Mouse (Mus musculus) lung, postnatal 0 days (tissue): ENCODE results near the gene Strada.

ENCODE experiments used
- CTCF ChIP-seq: IDR thresholded peaks from 2 replicates; pipeline ENCODE4 v1.5.1; 2016; ENCODE audit warnings: antibody characterized with exemption, mild to moderate bottlenecking
- EP300 ChIP-seq: IDR thresholded peaks from 2 replicates; pipeline ENCODE4 v1.6.1; 2016; ENCODE audit warnings: antibody characterized with exemption, mild to moderate bottlenecking, control low read depth

- TF ChIP-seq EP300 (no peak), CTCF (no peak)
Measured at GRCm38 (mm10) chr11:106162237-106162636, 39.7 kb downstream of the Strada start.
